Mouse (Mus musculus) MEL (cell line): ENCODE measurements around the gene Casz1. TPM values are rescaled to one million over a fixed set of nuclear protein-coding genes. Genes with fewer than 3 reads are reported as not detected.

ENCODE experiments used
- DNase-seq: peaks from one replicate; pipeline ENCODE4 v3.0.0; 2011; ENCODE audit warnings: low read depth, low spot score
- H3K27ac ChIP-seq: 2 replicates; pipeline ENCODE4 v1.5.1; 2012; ENCODE audit warnings: low read depth, mild to moderate bottlenecking, control low read depth, low read length, moderate library complexity; ENCODE audit not compliant: control insufficient read depth
- H3K27me3 ChIP-seq, 2 experiments: fragments of 150-350 bp in 1 of 2; sonication (generic) in 1 of 2; 2 replicates each; pipeline ENCODE4 v1.6.1; 2012; ENCODE audit warnings: low read length in 2 of 2, mild to moderate bottlenecking in 2 of 2, improper control_type of control experiment in 1 of 2, moderate library complexity in 1 of 2; ENCODE audit not compliant: insufficient read depth in 2 of 2, control insufficient read depth in 1 of 2
- H3K36me3 ChIP-seq, 2 experiments: 2 replicates each; pipeline ENCODE4 v1.6.1; 2012 to 2014; ENCODE audit warnings: low read length in 2 of 2, improper control_type of control experiment in 1 of 2, inconsistent platforms in 1 of 2, mild to moderate bottlenecking in 1 of 2; ENCODE audit not compliant: insufficient read depth in 2 of 2, control insufficient read depth in 1 of 2
- H3K4me1 ChIP-seq, 2 experiments: fragments of 150-350 bp in 1 of 2; sonication (generic) in 1 of 2; 2 replicates each; pipeline ENCODE4 v1.6.1; 2012; ENCODE audit warnings: low read length in 2 of 2, improper control_type of control experiment in 1 of 2, mild to moderate bottlenecking in 1 of 2; ENCODE audit not compliant: insufficient read depth in 2 of 2, control insufficient read depth in 1 of 2
- H3K4me3 ChIP-seq, 2 experiments: fragments of 150-350 bp in 1 of 2; sonication (generic) in 1 of 2; 2 replicates each; pipeline ENCODE4 v1.5.1; 2012; ENCODE audit warnings: low read depth in 2 of 2, low read length in 2 of 2, mild to moderate bottlenecking in 2 of 2, moderate library complexity in 2 of 2, control low read depth in 1 of 2, improper control_type of control experiment in 1 of 2; ENCODE audit not compliant: control insufficient read depth in 1 of 2, insufficient read depth in 1 of 2
- H3K79me2 ChIP-seq: 2 replicates; pipeline ENCODE4 v1.6.1; 2012; ENCODE audit warnings: mild to moderate bottlenecking, low read length, moderate library complexity; ENCODE audit not compliant: control insufficient read depth, poor library complexity, insufficient read depth
- H3K9ac ChIP-seq: 2 replicates; pipeline ENCODE4 v1.6.1; 2012; ENCODE audit warnings: low read depth, mild to moderate bottlenecking, control low read depth, low read length, moderate library complexity; ENCODE audit not compliant: control insufficient read depth, poor library complexity, severe bottlenecking
- H3K9me3 ChIP-seq: fragments of 150-350 bp; sonication (generic); replicated peaks from 2 replicates; pipeline ENCODE4 v1.6.1; 2012; ENCODE audit warnings: mild to moderate bottlenecking, low read length, improper control_type of control experiment, moderate library complexity; ENCODE audit not compliant: insufficient read depth
- CHD1 ChIP-seq: IDR thresholded peaks from 2 replicates; pipeline ENCODE4 v1.6.1; 2012; ENCODE audit warnings: low read depth, mild to moderate bottlenecking, inconsistent platforms, low read length, improper control_type of control experiment
- CHD2 ChIP-seq: IDR thresholded peaks from 2 replicates; pipeline ENCODE4 v1.6.1; 2011; ENCODE audit warnings: low read length, improper control_type of control experiment
- CTCF ChIP-seq, 3 experiments: IDR thresholded peaks in 2 of 3; conservative IDR thresholded peaks in 1 of 3; 2 replicates each; pipeline ENCODE4 v1.5.1; 2011 to 2012; ENCODE audit warnings: low read length in 3 of 3, low read depth in 2 of 3, mild to moderate bottlenecking in 2 of 3, improper control_type of control experiment in 1 of 3, inconsistent platforms in 1 of 3, mixed read lengths in 1 of 3, moderate library complexity in 1 of 3; ENCODE audit not compliant: control insufficient read depth in 1 of 3, insufficient read depth in 1 of 3, poor library complexity in 1 of 3, severe bottlenecking in 1 of 3
- ELF1 ChIP-seq: IDR thresholded peaks from 2 replicates; pipeline ENCODE4 v1.6.1; 2014; ENCODE audit warnings: low read depth, mild to moderate bottlenecking, inconsistent platforms, low read length, improper control_type of control experiment, moderate library complexity
- ETS1 ChIP-seq: IDR thresholded peaks from 2 replicates; pipeline ENCODE4 v1.6.1; 2012; ENCODE audit warnings: low read depth, mild to moderate bottlenecking, inconsistent platforms, low read length, improper control_type of control experiment, moderate library complexity
- GABPA ChIP-seq: IDR thresholded peaks from 2 replicates; pipeline ENCODE4 v1.6.1; 2012; ENCODE audit warnings: low read depth, mild to moderate bottlenecking, inconsistent platforms, low read length, improper control_type of control experiment, moderate library complexity
- HCFC1 ChIP-seq: IDR thresholded peaks from 2 replicates; pipeline ENCODE4 v1.6.1; 2012; ENCODE audit warnings: low read depth, mild to moderate bottlenecking, inconsistent platforms, low read length, improper control_type of control experiment, moderate library complexity
- JUND ChIP-seq: IDR thresholded peaks from 2 replicates; pipeline ENCODE4 v1.6.1; 2011; ENCODE audit warnings: low read depth, mild to moderate bottlenecking, improper control_type of control experiment, low read length
- MAFK ChIP-seq: IDR thresholded peaks from 2 replicates; pipeline ENCODE4 v1.6.1; 2011; ENCODE audit warnings: low read depth, mild to moderate bottlenecking, low read length, improper control_type of control experiment, borderline replicate concordance
- MAX ChIP-seq: IDR thresholded peaks from 2 replicates; pipeline ENCODE4 v1.6.1; 2011; ENCODE audit warnings: low read length, improper control_type of control experiment
- MEF2A ChIP-seq: IDR thresholded peaks from 2 replicates; pipeline ENCODE4 v1.6.1; 2014; ENCODE audit warnings: low read depth, mild to moderate bottlenecking, inconsistent platforms, low read length, improper control_type of control experiment; ENCODE audit not compliant: poor library complexity, insufficient replicate concordance, severe bottlenecking; ENCODE audit errors: extremely low read depth
- MXI1 ChIP-seq: IDR thresholded peaks from 2 replicates; pipeline ENCODE4 v1.6.1; 2011; ENCODE audit warnings: mild to moderate bottlenecking, low read depth, low read length, improper control_type of control experiment
- MYC ChIP-seq: IDR thresholded peaks from 2 replicates; pipeline ENCODE4 v1.6.1; 2011; ENCODE audit warnings: low read depth, mild to moderate bottlenecking, low read length, improper control_type of control experiment, moderate library complexity
- POLR2A ChIP-seq, 2 experiments: IDR thresholded peaks; 2 replicates each; pipeline ENCODE4 v1.6.1; 2011 to 2012; ENCODE audit warnings: low read length in 2 of 2, mild to moderate bottlenecking in 2 of 2, control low read depth in 1 of 2, improper control_type of control experiment in 1 of 2, low read depth in 1 of 2, moderate library complexity in 1 of 2; ENCODE audit not compliant: control insufficient read depth in 1 of 2, insufficient read depth in 1 of 2, poor library complexity in 1 of 2
- POLR2AphosphoS5 ChIP-seq: IDR thresholded peaks from 2 replicates; pipeline ENCODE4 v1.6.1; 2012; ENCODE audit warnings: low read depth, borderline replicate concordance, mild to moderate bottlenecking, inconsistent platforms, low read length, moderate library complexity, mixed read lengths
- RAD21 ChIP-seq: IDR thresholded peaks from 2 replicates; pipeline ENCODE4 v1.6.1; 2011; ENCODE audit warnings: mild to moderate bottlenecking, low read depth, low read length, improper control_type of control experiment
- SIN3A ChIP-seq: IDR thresholded peaks from 2 replicates; pipeline ENCODE4 v1.6.1; 2012; ENCODE audit warnings: low read length, improper control_type of control experiment, inconsistent platforms
- TCF12 ChIP-seq: IDR thresholded peaks from 2 replicates; pipeline ENCODE4 v1.6.1; 2014; ENCODE audit warnings: low read depth, mild to moderate bottlenecking, inconsistent platforms, low read length, improper control_type of control experiment, moderate library complexity
- ZC3H11A ChIP-seq: IDR thresholded peaks from 2 replicates; pipeline ENCODE4 v1.6.1; 2012; ENCODE audit warnings: low read depth, mild to moderate bottlenecking, inconsistent platforms, low read length, improper control_type of control experiment
- ZNF384 ChIP-seq: IDR thresholded peaks from 2 replicates; pipeline ENCODE4 v1.6.1; 2012; ENCODE audit warnings: low read depth, mild to moderate bottlenecking, inconsistent platforms, low read length, improper control_type of control experiment
- polyA plus RNA-seq, 2 experiments: library from polyadenylated mRNA; stranded (reverse) in 1 of 2; unstranded in 1 of 2; fragments of >175 nt in 1 of 2; fragments of >200 nt in 1 of 2; gene quantifications; 2 replicates each; pipeline versions ENCODE4 v1.2.1 to v1.2.4; 2012; ENCODE audit warnings: low replicate concordance in 2 of 2, low read depth in 1 of 2; ENCODE audit not compliant: insufficient read length in 2 of 2, insufficient read depth in 1 of 2, missing spikeins in 1 of 2
- total RNA-seq: library from RNA; depleted of rRNA; stranded (reverse); fragments of 300-350 nt; gene quantifications from 2 replicates; pipeline ENCODE4 v1.2.3, GENCODE M21; 2012

Casz1 gene
- total and polyA plus RNA-seq, 3 experiments: 1.3 to 3.2 TPM; not detected in 1

- TF ChIP-seq CHD1 (no peak), MXI1 (no peak), TCF12 (no peak)
- Histone ChIP-seq H3K9ac (no peak overlapping the region), H3K79me2 (no peaks in the 10 kb centered on the region), H3K4me3 (no peak overlapping the region), H3K27ac (no peak overlapping the region), H3K9me3 (no peaks in the 10 kb centered on the region), H3K27me3 (no peaks in the 10 kb centered on the region), H3K4me1 (no peaks in the 10 kb centered on the region), H3K36me3 (no peaks in the 10 kb centered on the region)
- DNase-seq: no peak
Observed at GRCm38 (mm10) chr4:148950932-148951650, 146.9 kb downstream of the Casz1 start.

- no peak for TF ChIP-seq POLR2A (IDR thresholded peaks at IDR 0.05; ENCODE audit: control insufficient read depth in 1 of 2, insufficient read depth in 1 of 2, low read depth in 1 of 2, low read length in 2 of 2, poor library complexity in 1 of 2)
- no peak for TF ChIP-seq ZNF384
- TF ChIP-seq ZC3H11A: no peak
- no peak for TF ChIP-seq ELF1
- TF ChIP-seq HCFC1: no peak
- TF ChIP-seq MYC: no peak
- TF ChIP-seq MAFK: no peak
- TF ChIP-seq MAX: no peak
- no peak for TF ChIP-seq GABPA
- no peak for TF ChIP-seq ETS1
- TF ChIP-seq CHD1: no peak
- TF ChIP-seq MEF2A: no peak
- no peak for TF ChIP-seq SIN3A
- no peak for TF ChIP-seq CHD2
- no peak for TF ChIP-seq JUND
- TF ChIP-seq POLR2AphosphoS5: no peak
- no peak for TF ChIP-seq RAD21
- no peak for TF ChIP-seq CTCF (IDR thresholded peaks at IDR 0.05 in 2 of 3, conservative IDR thresholded peaks at IDR 0.05 in 1 of 3; ENCODE audit: control insufficient read depth in 1 of 3, insufficient read depth in 1 of 3, low read depth in 2 of 3, low read length in 3 of 3, poor library complexity in 1 of 3, severe bottlenecking in 1 of 3)
- H3K79me2 ChIP-seq: no peaks in the 10 kb centered on the region
- no peaks in the 10 kb centered on the region for H3K4me1 ChIP-seq
- H3K9ac ChIP-seq: no peak overlapping the region
- H3K36me3 ChIP-seq: no peaks in the 10 kb centered on the region
- no peak overlapping the region for H3K4me3 ChIP-seq
- no peak overlapping the region for H3K27ac ChIP-seq
- H3K9me3 ChIP-seq: no peaks in the 10 kb centered on the region
- DNase-seq: no peak
- H3K27me3 ChIP-seq: no peaks in the 10 kb centered on the region
Observed at GRCm38 (mm10) chr4:148951821-148952291, 147.6 kb downstream of the Casz1 start.
